Mouse (Mus musculus) heart, adult 2 months (tissue): ENCODE results near the gene Mllt3.

Source experiments
- CTCF ChIP-seq: fragments of 200-600 bp; IDR thresholded peaks from 2 replicates; pipeline ENCODE4 v1.8.1; 2022; ENCODE audit warnings: antibody characterized with exemption, mild to moderate bottlenecking, moderate library complexity
- EP300 ChIP-seq: fragments of 200-500 bp; IDR thresholded peaks from 2 replicates; pipeline ENCODE4 v1.6.1; 2011; ENCODE audit warnings: low read depth, low read length, control low read depth; ENCODE audit not compliant: insufficient read depth
- POLR2A ChIP-seq: fragments of 200-500 bp; IDR thresholded peaks from 2 replicates; pipeline ENCODE4 v1.6.1; 2011; ENCODE audit warnings: mild to moderate bottlenecking, low read depth, low read length, control low read depth; ENCODE audit not compliant: insufficient read depth

- TF ChIP-seq CTCF (peak; percentile 38), POLR2A (no peak), EP300 (no peak)
Measured at GRCm38 (mm10) chr4:88003159-88003948, 29.8 kb downstream of the Mllt3 start.
